Mouse (Mus musculus) limb, embryonic 10.5 days (tissue): Measurements from ENCODE around the gene Timm23. TPM values are rescaled to one million over a fixed set of nuclear protein-coding genes. Genes with fewer than 3 reads are reported as not detected.
"Not testable (repeated sequence)": the region's sequence is repeated elsewhere in the genome, so short reads cannot be mapped to it uniquely, and the experiment has no call there.

Experiments used
- DNase-seq: peaks from one replicate; pipeline ENCODE4 v3.0.0-alpha.2; 2017; ENCODE audit warnings: low spot score
- H3K27ac ChIP-seq: fragments of 300-500 bp; sonication (generic); 2 replicates; pipeline ENCODE4 v1.5.1; 2016; ENCODE audit warnings: mild to moderate bottlenecking
- H3K27me3 ChIP-seq: fragments of 300-500 bp; sonication (generic); 2 replicates; pipeline ENCODE4 v1.6.1; 2016; ENCODE audit warnings: low read depth, mild to moderate bottlenecking; ENCODE audit not compliant: poor library complexity, severe bottlenecking
- H3K36me3 ChIP-seq: fragments of 300-500 bp; sonication (generic); 2 replicates; pipeline ENCODE4 v1.6.1; 2016; ENCODE audit warnings: mild to moderate bottlenecking, moderate library complexity
- H3K4me1 ChIP-seq: fragments of 300-500 bp; sonication (generic); 2 replicates; pipeline ENCODE4 v1.6.1; 2016
- H3K4me3 ChIP-seq: fragments of 300-500 bp; sonication (generic); 2 replicates; pipeline ENCODE4 v1.5.1; 2016; ENCODE audit warnings: mild to moderate bottlenecking, moderate library complexity
- H3K9me3 ChIP-seq: fragments of 300-500 bp; sonication (generic); replicated peaks from 2 replicates; pipeline ENCODE4 v1.6.1; 2016; ENCODE audit warnings: mild to moderate bottlenecking
- WGBS: fragments of 180-500 bp; shearing (Covaris S2); methylation state at CpG from one replicate; pipeline ENCODE4 v1.1.7; 2016; 5-methylcytosine and 5-hydroxymethylcytosine counted together
- polyA plus RNA-seq: library from polyadenylated mRNA; unstranded; fragments of >200 nt; fragmentation: Nextera tagmentation; extraction: Ambion mirVana; gene quantifications from 2 replicates; pipeline ENCODE4 v1.2.1, GENCODE M21; 2016

Timm23 gene
- polyA plus RNA-seq: 353 and 441 TPM in 2 replicates

DNA sequence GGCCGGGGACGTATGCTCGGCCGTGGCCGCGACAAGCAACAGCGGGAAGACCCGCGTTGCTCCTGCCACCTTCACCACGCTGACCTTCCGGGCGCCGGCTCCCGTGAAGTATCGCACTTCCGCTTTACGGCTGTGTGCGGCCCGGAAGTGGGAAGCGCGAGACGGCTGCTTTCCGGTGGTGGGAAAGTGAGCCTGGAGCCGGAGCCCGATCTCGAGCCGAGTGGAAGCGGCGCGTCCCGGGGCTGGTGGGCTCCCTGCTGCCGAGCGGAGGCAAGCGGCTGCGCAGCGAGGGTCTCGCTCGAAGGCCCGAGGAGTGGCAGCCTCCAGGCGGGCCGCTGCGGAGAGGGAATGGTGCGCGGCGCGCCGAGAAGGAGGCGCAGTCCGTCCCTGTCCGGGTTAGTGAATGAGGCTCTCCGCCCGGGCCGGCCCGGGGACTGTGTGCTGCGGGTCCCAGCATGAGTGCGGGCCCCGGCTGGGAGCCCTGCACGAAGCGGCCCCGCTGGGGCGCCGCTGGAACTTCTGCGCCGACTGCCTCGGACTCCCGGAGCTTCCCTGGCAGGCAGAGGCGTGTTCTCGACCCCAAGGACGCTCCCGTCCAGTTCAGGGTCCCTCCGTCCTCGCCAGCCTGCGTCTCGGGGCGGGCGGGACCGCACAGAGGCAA, at the start of gene Timm23, which contains the start of gene Parg:
Gene Timm23, minus strand, starts transcription at position 108 of the 661 bp plus-strand sequence.
Gene Parg, plus strand, starts transcription at position 159 of the 661 bp plus-strand sequence.
- H3K9me3 ChIP-seq: no peaks in the 10 kb centered on the region
- peak within 1 kb of the TSS; percentile 91 for H3K4me3 ChIP-seq
- peaks cover 36% of the 10 kb centered on the region for H3K36me3 ChIP-seq
- peak; percentile 96 for DNase-seq
- H3K27me3 ChIP-seq: no peaks in the 10 kb centered on the region
- under 1% methylated on average over 77 of the region's 77 CpGs for WGBS
- peak within 1 kb of the TSS; percentile 89 for H3K27ac ChIP-seq
- H3K4me1 ChIP-seq: peaks cover 22% of the 10 kb centered on the region

GRCm38 (mm10) chr14:32249616-32250015, 47.9 kb upstream of the Timm23 start:
- H3K4me1 ChIP-seq: no peaks in the 10 kb centered on the region
- DNase-seq: no peak
- H3K4me3 ChIP-seq: no peak overlapping the region
- no peaks in the 10 kb centered on the region for H3K27me3 ChIP-seq
- 88% methylated on average over 6 of the region's 6 CpGs for WGBS
- peaks cover 31% of the 10 kb centered on the region for H3K36me3 ChIP-seq
- H3K9me3 ChIP-seq: no peaks in the 10 kb centered on the region
- no peak overlapping the region for H3K27ac ChIP-seq

DNA sequence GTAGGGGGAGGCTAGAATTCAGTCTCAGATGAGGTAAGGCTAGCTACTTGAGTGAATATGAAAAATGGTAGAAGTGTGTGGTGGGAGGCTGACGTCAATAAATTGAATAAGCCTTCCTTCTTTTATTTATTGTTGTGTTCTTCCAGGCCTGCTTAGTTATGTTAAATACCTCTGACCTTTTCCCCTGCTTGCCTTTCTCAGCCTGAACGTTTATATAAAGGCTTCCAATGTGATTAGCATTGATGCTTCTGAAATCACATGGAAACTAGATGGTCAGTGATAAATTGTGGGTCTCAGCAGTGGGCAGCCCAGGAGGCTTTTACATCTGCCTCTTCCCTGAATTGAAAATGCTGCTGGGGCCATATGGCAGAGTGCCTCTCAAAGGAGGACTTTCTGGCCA, 44.3 kb upstream of the Timm23 start:
- H3K27me3 ChIP-seq: no peaks in the 10 kb centered on the region
- H3K4me1 ChIP-seq: no peaks in the 10 kb centered on the region
- H3K27ac ChIP-seq: no peak overlapping the region
- DNase-seq: no peak
- H3K9me3 ChIP-seq: no peaks in the 10 kb centered on the region
- H3K36me3 ChIP-seq: peaks cover 43% of the 10 kb centered on the region
- no peak overlapping the region for H3K4me3 ChIP-seq
- WGBS: 60% methylated on average over 2 of the region's 2 CpGs

GRCm38 (mm10) chr14:32242401-32242800, 40.7 kb upstream of the Timm23 start:
- 84% methylated on average over 4 of the region's 4 CpGs for WGBS
- Histone ChIP-seq H3K27me3 (no peaks in the 10 kb centered on the region), H3K4me3 (no peak overlapping the region), H3K36me3 (peaks cover 44% of the 10 kb centered on the region), H3K9me3 (no peaks in the 10 kb centered on the region), H3K27ac (no peak overlapping the region), H3K4me1 (no peaks in the 10 kb centered on the region)
- DNase-seq: no peak

GRCm38 (mm10) chr14:32228996-32229395, 27.3 kb upstream of the Timm23 start:
- H3K36me3 ChIP-seq: peaks cover 24% of the 10 kb centered on the region
- no peaks in the 10 kb centered on the region for H3K9me3 ChIP-seq
- H3K4me3 ChIP-seq: no peak overlapping the region
- DNase-seq: peak; percentile 52
- under 1% methylated on average over 2 of the region's 2 CpGs for WGBS
- no peaks in the 10 kb centered on the region for H3K27me3 ChIP-seq
- no peaks in the 10 kb centered on the region for H3K4me1 ChIP-seq
- H3K27ac ChIP-seq: no peak overlapping the region

DNA sequence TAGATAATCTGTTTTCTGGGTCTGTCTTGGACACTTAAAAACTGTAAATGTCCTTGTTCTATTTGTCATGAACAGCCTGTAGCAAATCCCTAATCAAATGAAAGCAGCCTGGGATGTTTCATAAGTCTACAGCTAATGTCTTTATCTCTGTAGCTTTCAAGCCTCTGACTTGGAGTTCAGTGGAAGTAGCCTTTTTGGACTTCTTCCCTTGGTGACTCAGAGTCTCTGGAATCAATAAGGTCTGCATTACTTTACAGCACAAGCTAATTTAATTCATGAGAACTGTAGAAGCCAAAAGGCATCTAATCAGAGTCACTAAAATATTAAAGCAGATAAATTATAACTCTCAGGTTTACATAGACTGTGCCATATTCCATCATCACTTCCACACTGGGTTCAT, 24.9 kb upstream of the Timm23 start:
- H3K4me3 ChIP-seq: no peak overlapping the region
- H3K27me3 ChIP-seq: no peaks in the 10 kb centered on the region
- DNase-seq: no peak
- H3K27ac ChIP-seq: no peak overlapping the region
- H3K36me3 ChIP-seq: peaks cover 21% of the 10 kb centered on the region
- H3K4me1 ChIP-seq: no peaks in the 10 kb centered on the region
- H3K9me3 ChIP-seq: no peaks in the 10 kb centered on the region

GRCm38 (mm10) chr14:32201354-32201753, 344 bp downstream of the Timm23 start:
- WGBS: under 1% methylated on average over 26 of the region's 26 CpGs
- peak; percentile 53 for DNase-seq
- peak overlapping the region; percentile 89 for H3K27ac ChIP-seq
- peak overlapping the region; percentile 91 for H3K4me3 ChIP-seq
- no peaks in the 10 kb centered on the region for H3K9me3 ChIP-seq
- no peaks in the 10 kb centered on the region for H3K27me3 ChIP-seq
- peaks cover 42% of the 10 kb centered on the region for H3K36me3 ChIP-seq
- H3K4me1 ChIP-seq: peaks cover 22% of the 10 kb centered on the region

- peaks cover 97% of the 10 kb centered on the region for H3K36me3 ChIP-seq
These were observed 8.1 kb downstream of the Timm23 start for GRCm38 (mm10) chr14:32193557-32193956.

GRCm38 (mm10) chr14:32192437-32192836, 9.3 kb downstream of the Timm23 start:
- Histone ChIP-seq H3K9me3 (no peaks in the 10 kb centered on the region), H3K4me1 (no peaks in the 10 kb centered on the region), H3K4me3 (no peak overlapping the region), H3K27me3 (no peaks in the 10 kb centered on the region), H3K36me3 (peaks cover 97% of the 10 kb centered on the region), H3K27ac (no peak overlapping the region)
- 63% methylated on average over 3 of the region's 3 CpGs for WGBS
- peak; percentile 38 for DNase-seq

More at GRCm38 (mm10) chr14:32193557-32193956, 8.1 kb downstream of the Timm23 start:
- not testable (repeated sequence) for H3K4me1 ChIP-seq, H3K9me3 ChIP-seq, H3K27me3 ChIP-seq, H3K4me3 ChIP-seq, H3K27ac ChIP-seq, DNase-seq
- 84% methylated on average over 5 of the region's 5 CpGs for WGBS

GRCm38 (mm10) chr14:32191926-32192325, 9.8 kb downstream of the Timm23 start:
- 94% methylated on average over 5 of the region's 5 CpGs for WGBS

DNA sequence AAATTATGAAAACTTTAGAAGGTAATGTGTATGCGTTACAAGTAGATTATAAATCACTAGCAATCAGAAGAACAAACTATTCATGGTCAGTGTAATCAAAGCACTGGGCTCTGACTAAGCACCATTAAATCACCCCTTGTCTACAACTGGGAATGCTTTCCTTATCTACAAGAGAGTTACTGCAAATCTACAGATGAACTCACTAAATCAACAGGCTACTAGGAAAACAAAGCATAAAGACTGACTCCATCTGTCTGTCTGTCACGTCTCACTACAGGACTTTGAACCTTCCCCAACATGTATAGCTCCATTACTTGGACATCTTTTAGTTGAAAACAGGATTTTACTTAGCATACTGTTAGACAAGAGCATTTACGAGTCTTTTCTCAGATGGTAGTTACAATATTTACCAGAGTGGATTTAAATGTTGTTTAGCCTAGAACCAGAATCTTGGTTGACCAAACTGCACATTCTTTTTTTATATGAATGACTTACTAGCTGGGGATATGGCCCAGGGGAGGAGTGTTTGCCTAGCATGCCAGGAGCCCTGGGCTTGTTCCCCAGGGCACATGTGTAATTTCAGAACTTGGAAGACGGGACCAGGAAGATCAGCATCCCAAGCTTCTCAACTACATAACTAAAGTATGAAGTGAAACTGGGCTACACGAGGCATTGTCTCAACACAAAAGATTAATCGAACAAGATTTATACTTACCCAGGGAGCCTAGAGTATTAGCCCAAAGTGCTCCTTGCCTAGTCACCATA, 10.9 kb downstream of the Timm23 start:
- Histone ChIP-seq H3K27me3 (no peaks in the 10 kb centered on the region), H3K27ac (no peak overlapping the region), H3K4me3 (no peak overlapping the region), H3K4me1 (no peaks in the 10 kb centered on the region), H3K9me3 (no peaks in the 10 kb centered on the region), H3K36me3 (peaks cover 99% of the 10 kb centered on the region)
- 93% methylated on average over 6 of the region's 6 CpGs for WGBS
- DNase-seq: no peak

More at GRCm38 (mm10) chr14:32191926-32192325, 9.8 kb downstream of the Timm23 start:
- DNase-seq: no peak
- no peaks in the 10 kb centered on the region for H3K27me3 ChIP-seq
- H3K4me1 ChIP-seq: no peaks in the 10 kb centered on the region
- H3K4me3 ChIP-seq: no peak overlapping the region
- no peak overlapping the region for H3K27ac ChIP-seq
- no peaks in the 10 kb centered on the region for H3K9me3 ChIP-seq
- peaks cover 97% of the 10 kb centered on the region for H3K36me3 ChIP-seq

- H3K4me1 ChIP-seq: no peaks in the 10 kb centered on the region
- no peak overlapping the region for H3K27ac ChIP-seq
- WGBS: 93% methylated on average over 4 of the region's 4 CpGs
- DNase-seq: no peak
- H3K27me3 ChIP-seq: no peaks in the 10 kb centered on the region
- peaks cover 94% of the 10 kb centered on the region for H3K36me3 ChIP-seq
- no peak overlapping the region for H3K4me3 ChIP-seq
- no peaks in the 10 kb centered on the region for H3K9me3 ChIP-seq
These were observed 17.9 kb downstream of the Timm23 start for GRCm38 (mm10) chr14:32183846-32184245.

GRCm38 (mm10) chr14:32180861-32181260, 20.8 kb downstream of the Timm23 start:
- 85% methylated on average over 6 of the region's 6 CpGs for WGBS
- H3K9me3 ChIP-seq: no peaks in the 10 kb centered on the region
- H3K27ac ChIP-seq: no peak overlapping the region
- H3K4me3 ChIP-seq: no peak overlapping the region
- H3K36me3 ChIP-seq: peaks cover 75% of the 10 kb centered on the region
- no peak for DNase-seq
- no peaks in the 10 kb centered on the region for H3K4me1 ChIP-seq
- no peaks in the 10 kb centered on the region for H3K27me3 ChIP-seq
